Mouse (Mus musculus) heart, postnatal 0 days (tissue): ENCODE results near the gene Gm525. TPM values are rescaled to one million over a fixed set of nuclear protein-coding genes. Genes with fewer than 3 reads are reported as not detected.
"Not testable (repeated sequence)": the region's sequence is repeated elsewhere in the genome, so short reads cannot be mapped to it uniquely, and the experiment has no call there.

Source experiments
- ATAC-seq: fragments of 200-750 bp; cut with Nextera tagmentation; 2 replicates; pipeline ENCODE4 v1.8.0; 2017; ENCODE audit warnings: low read depth, moderate number of reproducible peaks, moderate library complexity; ENCODE audit not compliant: insufficient read depth
- DNase-seq: peaks from one replicate; pipeline ENCODE4 v3.0.0-alpha.2; 2016; ENCODE audit warnings: low spot score
- H3K27ac ChIP-seq: fragments of 300-500 bp; sonication (generic); 2 replicates; pipeline ENCODE4 v1.5.1; 2014; ENCODE audit warnings: low read depth, mild to moderate bottlenecking
- H3K27me3 ChIP-seq: fragments of 300-500 bp; sonication (generic); 2 replicates; pipeline ENCODE4 v1.6.1; 2014; ENCODE audit warnings: low read length, mixed read lengths; ENCODE audit not compliant: control insufficient read depth, insufficient read depth
- H3K36me3 ChIP-seq: fragments of 300-500 bp; sonication (generic); replicated peaks from 2 replicates; pipeline ENCODE4 v1.6.1; 2014; ENCODE audit warnings: low read length, mixed read lengths; ENCODE audit not compliant: control insufficient read depth, insufficient read depth
- H3K4me1 ChIP-seq: fragments of 300-500 bp; sonication (generic); 2 replicates; pipeline ENCODE4 v1.6.1; 2014; ENCODE audit warnings: antibody characterized with exemption; ENCODE audit not compliant: control insufficient read depth, insufficient read depth
- H3K4me2 ChIP-seq: fragments of 300-500 bp; sonication (generic); 2 replicates; pipeline ENCODE4 v1.6.1; 2014; ENCODE audit warnings: low read depth, mild to moderate bottlenecking, low read length, moderate library complexity
- H3K4me3 ChIP-seq: fragments of 300-500 bp; sonication (generic); 2 replicates; pipeline ENCODE4 v1.5.1; 2014; ENCODE audit warnings: low read depth, low read length
- H3K9ac ChIP-seq: fragments of 300-500 bp; sonication (generic); replicated peaks from 2 replicates; pipeline ENCODE4 v1.6.1; 2014; ENCODE audit warnings: low read depth, low read length, mixed read lengths
- H3K9me3 ChIP-seq: fragments of 300-500 bp; sonication (generic); replicated peaks from 2 replicates; pipeline ENCODE4 v1.6.1; 2016; ENCODE audit warnings: low read length; ENCODE audit not compliant: control insufficient read depth
- CTCF ChIP-seq: IDR thresholded peaks from 2 replicates; pipeline ENCODE4 v1.5.1; 2016; ENCODE audit warnings: antibody characterized with exemption, control low read depth, low read depth
- EP300 ChIP-seq: IDR thresholded peaks from 2 replicates; pipeline ENCODE4 v1.6.1; 2016; ENCODE audit warnings: antibody characterized with exemption, low read depth
- WGBS: fragments of 180-500 bp; shearing (Covaris S2); extraction: QIAGEN DNeasy Blood & Tissue Kit; methylation state at CpG from one replicate; pipeline ENCODE4 v1.1.7; 2014; 5-methylcytosine and 5-hydroxymethylcytosine counted together
- polyA plus RNA-seq: library from polyadenylated mRNA; unstranded; fragments of >200 nt; fragmentation: Nextera tagmentation; extraction: Ambion mirVana; gene quantifications from 2 replicates; pipeline ENCODE4 v1.2.1, GENCODE M21; 2015
- total RNA-seq: library from RNA; depleted of rRNA; stranded (reverse); fragments of >200 nt; gene quantifications from 2 replicates; pipeline ENCODE4 v1.2.3, GENCODE M21; 2014; ENCODE audit warnings: low replicate concordance

Gene Gm525
- total and polyA plus RNA-seq, 2 experiments from 2014 or later, result not detected

GRCm38 (mm10) chr11:89039325-89039724 is 34.3 kb upstream of the Gm525 start:
- Histone ChIP-seq H3K9ac (no peak overlapping the region), H3K4me2 (no peak overlapping the region), H3K9me3 (no peaks in the 10 kb centered on the region), H3K4me3 (no peak overlapping the region), H3K4me1 (no peaks in the 10 kb centered on the region), H3K27ac (no peak overlapping the region), H3K36me3 (peaks cover 67% of the 10 kb centered on the region), H3K27me3 (no peaks in the 10 kb centered on the region)
- TF ChIP-seq CTCF, result peak; percentile 80
- no peak for TF ChIP-seq EP300
- whole genome bisulfite sequencing, result 23% methylated on average over 3 of the region's 3 CpGs
- no peak for DNase-seq
- ATAC-seq, result peak; percentile 39; the same call in 1 of the 2 replicates

GRCm38 (mm10) chr11:89041073-89041472 is 32.6 kb upstream of the Gm525 start:
- H3K27me3 ChIP-seq, H3K9me3 ChIP-seq, H3K4me2 ChIP-seq, H3K27ac ChIP-seq, H3K9ac ChIP-seq, ATAC-seq, H3K4me1 ChIP-seq, H3K4me3 ChIP-seq, DNase-seq: not testable (repeated sequence)
- peaks cover 78% of the 10 kb centered on the region for H3K36me3 ChIP-seq
- WGBS, result 92% methylated on average over 6 of the region's 7 CpGs

- Histone ChIP-seq H3K9me3 (no peaks in the 10 kb centered on the region), H3K9ac (no peak overlapping the region), H3K4me2 (no peak overlapping the region), H3K27ac (no peak overlapping the region), H3K4me1 (no peaks in the 10 kb centered on the region), H3K36me3 (peaks cover 90% of the 10 kb centered on the region), H3K27me3 (no peaks in the 10 kb centered on the region), H3K4me3 (no peak overlapping the region)
- 83% methylated on average over 7 of the region's 7 CpGs for WGBS
- ATAC-seq (no peak), DNase-seq (no peak)
- TF ChIP-seq CTCF (no peak), EP300 (no peak)
These were observed 30.6 kb upstream of the Gm525 start for GRCm38 (mm10) chr11:89043046-89043445.

- H3K27ac ChIP-seq, DNase-seq, H3K27me3 ChIP-seq, H3K9me3 ChIP-seq, ATAC-seq, H3K4me1 ChIP-seq, H3K4me2 ChIP-seq, H3K9ac ChIP-seq, H3K4me3 ChIP-seq: not testable (repeated sequence)
- H3K36me3 ChIP-seq, result peaks cover 87% of the 10 kb centered on the region
- WGBS, result 94% methylated on average over 3 of the region's 3 CpGs
These were observed 28.1 kb upstream of the Gm525 start for GRCm38 (mm10) chr11:89045501-89045900.

GRCm38 (mm10) chr11:89046021-89046420 is 27.6 kb upstream of the Gm525 start:
- Histone ChIP-seq H3K36me3 (peaks cover 88% of the 10 kb centered on the region), H3K4me3 (no peak overlapping the region), H3K4me2 (no peak overlapping the region), H3K4me1 (no peaks in the 10 kb centered on the region), H3K27ac (no peak overlapping the region), H3K27me3 (no peaks in the 10 kb centered on the region), H3K9me3 (no peaks in the 10 kb centered on the region), H3K9ac (no peak overlapping the region)
- DNase-seq (no peak), ATAC-seq (no peak)
- WGBS, result 96% methylated on average over 3 of the region's 3 CpGs
- TF ChIP-seq CTCF (no peak), EP300 (no peak)

- H3K9me3 ChIP-seq, result no peaks in the 10 kb centered on the region
- DNase-seq, result no peak
- H3K27ac ChIP-seq, result no peak overlapping the region
- no peak for ATAC-seq
- H3K36me3 ChIP-seq, result peaks cover 56% of the 10 kb centered on the region
- WGBS, result 81% methylated on average over 6 of the region's 6 CpGs
- no peak for TF ChIP-seq EP300
- TF ChIP-seq CTCF, result no peak
- peaks cover 14% of the 10 kb centered on the region for H3K4me1 ChIP-seq
- H3K27me3 ChIP-seq, result no peaks in the 10 kb centered on the region
- no peak overlapping the region for H3K9ac ChIP-seq
- H3K4me3 ChIP-seq, result no peak overlapping the region
- no peak overlapping the region for H3K4me2 ChIP-seq
These were observed 21.9 kb upstream of the Gm525 start for GRCm38 (mm10) chr11:89051767-89052166.
